Mouse (Mus musculus): ENCODE results near the gene Gm10959. TPM values are rescaled to one million over a fixed set of nuclear protein-coding genes. Genes with fewer than 3 reads are reported as not detected.

The Gm10959 gene
- polyA plus RNA-seq, 2 experiments: not detected

DNA sequence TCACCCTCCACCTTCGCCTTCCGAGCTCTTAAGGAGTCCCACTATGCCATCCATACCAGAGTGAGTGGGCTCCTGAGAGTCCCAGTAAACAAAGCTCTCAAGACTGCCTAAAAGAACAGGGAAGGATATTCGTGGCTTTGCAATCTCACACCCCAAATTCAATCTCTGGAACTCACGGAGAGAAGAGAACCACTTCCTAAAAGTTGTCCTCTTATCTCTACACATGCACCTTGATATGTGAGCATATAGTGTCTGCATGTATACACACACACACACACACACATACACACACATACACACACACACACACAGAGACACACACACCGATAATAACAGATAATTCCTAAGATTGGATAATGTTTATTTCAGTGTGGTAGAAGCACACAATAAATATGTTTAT lies 3.7 kb downstream of the Gm10959 start:
- no peak overlapping the region for H3K27ac ChIP-seq (replicated peaks; ENCODE audit: low read depth, low read length)
- TF ChIP-seq POLR2A (IDR thresholded peaks at IDR 0.05; ENCODE audit: borderline replicate concordance, extremely low read depth, insufficient read depth, insufficient read length): no peak
- no peak overlapping the region for H3K4me3 ChIP-seq (replicated peaks; ENCODE audit: low read length)
- H3K4me2 ChIP-seq (replicated peaks; ENCODE audit: low read depth, low read length, severe bottlenecking): no peak overlapping the region
- H3K36me3 ChIP-seq (ENCODE audit: control insufficient read depth, insufficient read depth, low read length): no peaks in the 10 kb centered on the region
- DNase-seq (ENCODE audit: low spot score) (no peak), ATAC-seq (ENCODE audit: low FRiP score, low read depth) (no peak)
- no peak overlapping the region for H3K9ac ChIP-seq (ENCODE audit: low read depth, low read length, severe bottlenecking)
- no peaks in the 10 kb centered on the region for H3K4me1 ChIP-seq (ENCODE audit: control insufficient read depth, insufficient read depth, low read length)
- 86% methylated on average over 5 of the region's 5 CpGs for WGBS
- H3K27me3 ChIP-seq (ENCODE audit: control insufficient read depth, insufficient read depth, low read length): no peaks in the 10 kb centered on the region
- H3K9me3 ChIP-seq (ENCODE audit: control insufficient read depth, low read length): no peaks in the 10 kb centered on the region

DNA sequence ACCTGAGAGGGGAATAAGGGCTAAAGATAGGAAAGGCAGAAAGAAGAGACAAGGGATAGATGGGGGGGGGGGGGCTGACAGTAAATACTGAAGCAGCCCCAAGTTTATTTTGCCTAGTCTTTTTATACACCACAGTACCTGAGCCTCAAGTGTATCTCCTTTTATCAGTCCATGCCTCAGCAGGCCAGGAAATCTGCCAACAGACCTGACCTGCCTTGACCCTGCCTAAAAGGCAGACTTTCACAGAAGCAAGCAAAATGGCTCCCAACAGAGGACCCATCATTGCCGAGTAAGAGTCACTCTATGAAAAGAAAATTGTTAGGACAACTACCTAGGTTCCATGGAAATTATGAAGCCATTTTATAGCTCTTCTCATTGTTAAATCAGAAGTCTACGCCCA lies 11.3 kb downstream of the Gm10959 start:
- Histone ChIP-seq H3K9me3 (ENCODE audit: control insufficient read depth, low read length) (no peaks in the 10 kb centered on the region), H3K27me3 (ENCODE audit: control insufficient read depth, insufficient read depth, low read length) (no peaks in the 10 kb centered on the region), H3K9ac (ENCODE audit: low read depth, low read length, severe bottlenecking) (no peak overlapping the region), H3K4me1 (ENCODE audit: control insufficient read depth, insufficient read depth, low read length) (no peaks in the 10 kb centered on the region), H3K4me2 (replicated peaks; ENCODE audit: low read depth, low read length, severe bottlenecking) (no peak overlapping the region), H3K36me3 (ENCODE audit: control insufficient read depth, insufficient read depth, low read length) (no peaks in the 10 kb centered on the region), H3K4me3 (replicated peaks; ENCODE audit: low read length) (no peak overlapping the region), H3K27ac (replicated peaks; ENCODE audit: low read depth, low read length) (no peak overlapping the region)
- DNase-seq (ENCODE audit: low spot score): no peak
- WGBS: 88% methylated on average over 2 of the region's 2 CpGs
- no peak for ATAC-seq (ENCODE audit: low FRiP score, low read depth)
- TF ChIP-seq POLR2A (IDR thresholded peaks at IDR 0.05; ENCODE audit: borderline replicate concordance, extremely low read depth, insufficient read depth, insufficient read length): no peak

DNA sequence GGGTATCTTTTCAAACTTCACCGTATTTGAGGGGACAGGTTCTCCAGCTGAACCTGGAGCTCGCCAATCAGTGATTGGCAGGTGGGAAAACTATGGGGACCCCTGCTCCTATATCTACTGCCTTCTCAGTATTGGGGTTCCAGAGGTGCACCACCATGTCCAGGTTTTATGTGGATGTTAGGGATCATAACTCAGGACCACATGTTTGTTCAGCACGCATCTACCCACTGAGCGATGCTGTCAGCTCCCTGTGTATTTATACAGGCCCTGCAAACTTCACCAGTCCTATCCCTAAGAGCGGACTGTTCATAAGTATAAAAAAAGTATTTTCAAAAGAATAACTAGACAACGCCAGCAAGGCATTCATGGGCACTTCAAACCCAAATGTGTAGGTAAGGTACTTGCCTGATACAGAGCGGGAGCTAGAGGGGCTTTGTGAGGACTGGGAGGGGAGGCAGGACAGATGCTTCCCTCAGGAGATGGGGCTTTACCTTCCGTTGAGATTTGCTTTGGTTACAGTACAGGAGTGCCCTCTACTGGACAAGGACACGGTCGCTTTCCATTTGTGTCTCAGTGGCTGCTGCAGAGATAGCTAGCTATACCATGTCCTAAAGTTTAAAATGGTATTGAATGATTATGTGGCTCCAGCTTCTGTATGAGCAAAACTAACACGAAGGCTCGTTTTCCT lies 15.3 kb downstream of the Gm10959 start:
- WGBS: 46% methylated on average over 12 of the region's 12 CpGs
- H3K9ac ChIP-seq (ENCODE audit: low read depth, low read length, severe bottlenecking): no peak overlapping the region
- H3K36me3 ChIP-seq (ENCODE audit: control insufficient read depth, insufficient read depth, low read length): no peaks in the 10 kb centered on the region
- DNase-seq (ENCODE audit: low spot score): peak; percentile 80
- TF ChIP-seq POLR2A (IDR thresholded peaks at IDR 0.05; ENCODE audit: borderline replicate concordance, extremely low read depth, insufficient read depth, insufficient read length): no peak
- no peak overlapping the region for H3K4me3 ChIP-seq (replicated peaks; ENCODE audit: low read length)
- ATAC-seq (ENCODE audit: low FRiP score, low read depth): no peak
- no peak overlapping the region for H3K4me2 ChIP-seq (replicated peaks; ENCODE audit: low read depth, low read length, severe bottlenecking)
- no peaks in the 10 kb centered on the region for H3K27me3 ChIP-seq (ENCODE audit: control insufficient read depth, insufficient read depth, low read length)
- H3K9me3 ChIP-seq (ENCODE audit: control insufficient read depth, low read length): no peaks in the 10 kb centered on the region
- H3K27ac ChIP-seq (replicated peaks; ENCODE audit: low read depth, low read length): no peak overlapping the region
- H3K4me1 ChIP-seq (ENCODE audit: control insufficient read depth, insufficient read depth, low read length): no peaks in the 10 kb centered on the region

DNA sequence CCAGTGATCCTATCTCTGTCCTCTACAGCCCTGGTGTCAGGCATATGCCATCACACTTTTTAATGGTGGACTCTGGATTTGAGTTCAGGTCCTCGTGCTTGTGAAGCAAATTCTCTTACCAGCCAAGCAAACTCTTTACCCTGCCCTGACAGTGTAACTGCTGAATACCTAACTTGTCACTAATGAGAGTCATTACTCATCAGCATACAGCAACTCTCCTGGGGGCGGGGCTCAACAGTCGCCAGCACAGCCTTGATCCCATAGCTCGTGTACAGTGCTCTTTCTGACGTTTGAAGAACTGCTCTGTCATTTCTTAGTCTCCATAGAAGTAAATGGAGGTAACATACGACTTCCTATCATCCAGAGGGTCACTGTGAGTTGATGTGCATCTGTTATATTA lies 20.9 kb downstream of the Gm10959 start:
- Histone ChIP-seq H3K27me3 (ENCODE audit: control insufficient read depth, insufficient read depth, low read length) (no peaks in the 10 kb centered on the region), H3K9me3 (ENCODE audit: control insufficient read depth, low read length) (no peaks in the 10 kb centered on the region), H3K9ac (ENCODE audit: low read depth, low read length, severe bottlenecking) (no peak overlapping the region), H3K4me3 (replicated peaks; ENCODE audit: low read length) (no peak overlapping the region), H3K36me3 (ENCODE audit: control insufficient read depth, insufficient read depth, low read length) (no peaks in the 10 kb centered on the region), H3K4me1 (ENCODE audit: control insufficient read depth, insufficient read depth, low read length) (no peaks in the 10 kb centered on the region), H3K27ac (replicated peaks; ENCODE audit: low read depth, low read length) (no peak overlapping the region), H3K4me2 (replicated peaks; ENCODE audit: low read depth, low read length, severe bottlenecking) (no peak overlapping the region)
- TF ChIP-seq POLR2A (IDR thresholded peaks at IDR 0.05; ENCODE audit: borderline replicate concordance, extremely low read depth, insufficient read depth, insufficient read length): no peak
- 57% methylated on average over 6 of the region's 6 CpGs for WGBS
- ATAC-seq (ENCODE audit: low FRiP score, low read depth): no peak
- DNase-seq (ENCODE audit: low spot score): no peak

DNA sequence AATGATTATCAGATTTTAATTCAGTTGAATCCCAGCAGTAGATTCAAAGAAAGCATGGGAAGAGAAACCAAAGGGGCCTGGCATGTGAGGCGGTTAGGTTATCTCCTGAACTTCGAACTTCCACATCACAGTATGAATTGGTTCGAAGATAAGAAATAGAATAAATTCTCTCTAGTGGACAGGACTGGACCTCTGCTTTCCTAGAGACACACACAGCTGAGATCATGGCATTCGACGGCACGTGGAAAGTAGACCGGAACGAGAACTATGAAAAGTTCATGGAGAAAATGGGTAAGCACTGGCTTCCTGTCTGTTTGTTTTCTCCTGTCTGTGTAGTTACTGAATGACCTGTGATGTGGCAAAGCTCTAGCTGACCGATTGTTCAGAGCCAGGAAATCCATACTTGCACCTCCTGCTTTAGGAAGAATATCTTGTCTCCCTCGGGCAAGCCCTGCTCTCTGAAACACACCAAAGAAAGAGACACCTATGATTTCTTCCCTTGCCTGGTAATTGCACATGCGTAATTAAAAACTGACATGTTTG lies 23.9 kb downstream of the Gm10959 start:
- H3K4me3 ChIP-seq (replicated peaks; ENCODE audit: low read length): no peak overlapping the region
- no peaks in the 10 kb centered on the region for H3K27me3 ChIP-seq (ENCODE audit: control insufficient read depth, insufficient read depth, low read length)
- DNase-seq (ENCODE audit: low spot score) (no peak), ATAC-seq (ENCODE audit: low FRiP score, low read depth) (no peak)
- H3K9me3 ChIP-seq (ENCODE audit: control insufficient read depth, low read length): no peaks in the 10 kb centered on the region
- H3K9ac ChIP-seq (ENCODE audit: low read depth, low read length, severe bottlenecking): no peak overlapping the region
- H3K27ac ChIP-seq (replicated peaks; ENCODE audit: low read depth, low read length): no peak overlapping the region
- H3K4me1 ChIP-seq (ENCODE audit: control insufficient read depth, insufficient read depth, low read length): no peaks in the 10 kb centered on the region
- 82% methylated on average over 11 of the region's 11 CpGs for WGBS
- H3K4me2 ChIP-seq (replicated peaks; ENCODE audit: low read depth, low read length, severe bottlenecking): no peak overlapping the region
- no peak for TF ChIP-seq POLR2A (IDR thresholded peaks at IDR 0.05; ENCODE audit: borderline replicate concordance, extremely low read depth, insufficient read depth, insufficient read length)
- H3K36me3 ChIP-seq (ENCODE audit: control insufficient read depth, insufficient read depth, low read length): no peaks in the 10 kb centered on the region

Data from limb, embryonic 14.5 days (tissue).